Mouse (Mus musculus): ENCODE results near the gene Mcm10.

The Mcm10 gene

GRCm38 (mm10) chr2:5012491-5013324 is at the start of gene Mcm10:
TSS of gene Mcm10 (minus strand) at chr2:5012791.
- in situ Hi-C loops (cut with MboI, MseI), result loop anchor here in 1 of 2 experiments (25.0 kb wide), 1 partner anchor 1700 kb away; no protein-coding TSS in a partner anchor

- in situ Hi-C loops (cut with MboI, MseI), result no loop called here
Observed at GRCm38 (mm10) chr2:5061133-5061708, 48.6 kb upstream of the Mcm10 start.

GRCm38 (mm10) chr2:5059997-5060396 is 47.4 kb upstream of the Mcm10 start:
- in situ Hi-C loops (cut with MboI, MseI), result no loop called here

GRCm38 (mm10) chr2:5058436-5058835 is 45.8 kb upstream of the Mcm10 start:
- in situ Hi-C loops (cut with MboI, MseI), result no loop called here

- in situ Hi-C loops (cut with MboI, MseI), result no loop called here
Observed at GRCm38 (mm10) chr2:5050562-5050961, 38.0 kb upstream of the Mcm10 start.

DNA sequence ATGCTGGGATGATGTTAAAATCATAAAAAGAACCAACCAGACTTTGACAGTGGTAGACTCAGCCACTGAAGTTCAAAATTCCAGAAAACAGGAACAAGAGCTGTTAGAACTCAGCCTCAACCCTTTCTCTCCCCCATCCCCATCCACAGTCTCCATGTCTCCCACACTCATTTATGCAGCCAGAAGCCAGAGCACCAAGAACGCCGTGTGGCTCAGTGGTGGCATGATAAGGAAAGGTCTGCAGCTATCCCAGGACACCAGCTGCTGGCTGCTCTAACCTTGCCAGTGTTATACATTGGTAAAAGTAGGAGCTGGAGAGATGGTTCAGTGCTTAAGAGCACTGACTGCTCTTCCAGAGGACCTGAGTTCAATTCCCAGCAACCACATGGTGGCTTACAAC is 34.4 kb upstream of the Mcm10 start:
- in situ Hi-C loops (cut with MboI, MseI), result no loop called here

- in situ Hi-C loops (cut with MboI, MseI), result no loop called here
Observed at GRCm38 (mm10) chr2:5045269-5045965, 32.8 kb upstream of the Mcm10 start.

DNA sequence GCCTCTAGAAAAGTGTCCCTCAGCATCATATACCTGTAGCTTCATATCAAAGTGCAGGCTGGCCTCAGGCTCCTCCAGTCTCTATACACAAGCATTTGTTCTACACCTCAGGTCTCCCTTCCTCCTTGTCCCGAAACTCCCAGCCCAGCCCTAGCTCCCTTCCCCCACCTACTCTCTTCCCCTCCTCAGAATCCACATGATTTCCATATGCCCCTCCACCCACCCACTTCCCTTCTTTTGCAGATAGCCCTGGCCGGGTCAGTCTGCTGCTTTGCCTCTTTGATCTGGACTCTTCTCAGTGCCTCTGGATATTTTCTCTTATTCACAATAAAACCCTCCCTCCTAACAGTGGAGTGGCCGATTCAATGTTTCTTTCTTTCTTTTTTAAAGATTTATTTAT is 31.7 kb upstream of the Mcm10 start:
- in situ Hi-C loops (cut with MboI, MseI), result no loop called here

- in situ Hi-C loops (cut with MboI, MseI), result no loop called here
Observed at GRCm38 (mm10) chr2:5043476-5043761, 30.8 kb upstream of the Mcm10 start.

DNA sequence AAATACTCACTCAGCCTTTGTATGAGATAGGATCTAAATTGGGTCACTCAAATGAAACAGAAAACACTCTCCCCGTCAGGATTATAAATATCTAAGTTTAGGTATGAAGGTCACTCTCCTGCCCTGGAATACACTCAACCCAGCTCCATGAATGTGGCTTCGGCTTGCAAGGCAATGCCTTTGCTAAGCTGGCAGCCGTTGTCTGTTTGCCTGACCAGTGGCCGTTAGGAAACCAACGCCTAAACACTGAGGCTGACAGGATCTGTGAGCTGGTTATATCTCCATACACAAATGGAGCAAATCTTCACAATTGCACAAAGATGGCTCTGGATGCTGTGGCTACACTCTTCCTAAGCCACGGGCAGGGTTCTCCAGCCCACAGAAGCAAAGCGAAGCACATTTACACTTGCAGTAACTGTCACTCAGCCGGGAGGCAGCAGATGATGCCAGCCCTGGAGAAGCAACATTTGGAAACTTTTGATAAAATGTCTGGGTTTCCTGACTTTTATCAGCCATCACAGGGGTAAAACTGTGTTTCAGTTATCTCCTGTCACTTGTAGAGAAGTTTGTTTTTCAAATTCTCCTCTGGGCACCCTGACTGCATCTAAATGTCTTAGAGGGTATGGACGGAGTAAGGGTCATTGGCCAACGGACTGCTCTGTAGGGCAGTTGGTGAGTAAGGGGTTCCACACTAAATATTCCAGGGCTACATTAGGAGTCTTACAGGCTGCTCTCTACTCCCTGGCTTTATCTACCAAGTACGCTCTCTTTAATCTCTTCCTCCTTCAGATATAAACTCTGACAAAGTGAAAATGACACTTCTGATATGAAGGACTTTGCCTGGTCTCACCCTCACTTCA is 30.3 kb upstream of the Mcm10 start:
- in situ Hi-C loops (cut with MboI, MseI), result no loop called here

DNA sequence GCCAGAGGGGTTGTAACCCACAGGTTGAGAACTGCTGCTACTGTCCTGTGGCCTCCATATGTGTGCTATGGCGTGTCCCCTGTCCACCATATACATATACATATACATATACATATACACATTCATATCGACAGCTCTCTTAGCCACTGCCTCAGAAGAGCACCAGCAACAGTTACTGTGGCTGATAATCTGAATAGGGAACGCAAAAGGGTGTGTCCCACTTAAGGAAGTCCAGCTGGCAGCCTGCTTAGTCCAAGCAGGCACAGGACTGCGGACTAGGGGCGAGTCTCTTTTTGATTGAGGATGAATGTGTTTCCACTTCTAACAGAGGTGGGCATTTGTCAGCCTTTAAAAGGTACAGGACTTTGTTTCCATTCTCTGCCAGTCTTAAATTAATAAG is 29.3 kb upstream of the Mcm10 start:
- in situ Hi-C loops (cut with MboI, MseI), result no loop called here

DNA sequence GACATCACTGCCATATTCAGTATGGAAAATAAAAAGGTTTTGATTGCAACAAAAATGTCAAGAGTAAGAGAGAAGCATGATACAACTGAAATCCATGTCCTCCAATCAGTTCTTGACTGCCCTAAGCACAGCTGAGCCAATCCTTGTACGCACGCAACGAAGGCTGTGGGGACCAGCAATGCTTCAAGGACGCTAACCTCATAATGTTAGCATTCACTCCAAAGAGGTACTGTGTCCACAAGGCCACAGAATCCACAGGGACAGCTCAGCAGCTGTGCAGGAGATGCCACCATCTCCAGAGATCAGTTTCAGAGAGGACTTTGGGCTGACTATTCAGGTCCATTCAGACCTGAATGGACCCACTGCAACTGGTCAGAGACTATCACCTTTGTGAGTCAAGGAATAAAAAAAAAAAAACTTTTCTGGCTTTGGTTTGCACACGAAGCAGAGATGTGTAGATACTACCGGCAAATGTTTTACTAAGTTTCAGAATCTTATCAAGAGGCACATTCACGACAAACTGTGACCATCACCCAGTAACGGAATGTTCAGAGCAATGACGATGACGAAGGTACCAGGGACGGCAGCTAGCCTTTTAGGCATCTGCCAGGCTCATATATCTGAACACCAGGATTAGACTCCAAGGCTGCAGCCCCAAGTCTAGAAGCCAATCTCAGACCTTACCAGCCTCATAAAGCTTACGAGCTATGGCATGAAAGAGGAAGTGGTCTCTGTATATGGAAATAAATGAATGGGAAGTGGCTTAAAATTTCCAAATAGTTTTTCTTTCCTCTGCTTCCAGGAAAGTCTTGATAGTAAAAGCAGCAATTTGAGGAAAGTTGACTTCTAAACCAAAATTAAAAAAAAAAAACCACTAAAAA is 27.9 kb upstream of the Mcm10 start:
- in situ Hi-C loops (cut with MboI, MseI), result no loop called here

DNA sequence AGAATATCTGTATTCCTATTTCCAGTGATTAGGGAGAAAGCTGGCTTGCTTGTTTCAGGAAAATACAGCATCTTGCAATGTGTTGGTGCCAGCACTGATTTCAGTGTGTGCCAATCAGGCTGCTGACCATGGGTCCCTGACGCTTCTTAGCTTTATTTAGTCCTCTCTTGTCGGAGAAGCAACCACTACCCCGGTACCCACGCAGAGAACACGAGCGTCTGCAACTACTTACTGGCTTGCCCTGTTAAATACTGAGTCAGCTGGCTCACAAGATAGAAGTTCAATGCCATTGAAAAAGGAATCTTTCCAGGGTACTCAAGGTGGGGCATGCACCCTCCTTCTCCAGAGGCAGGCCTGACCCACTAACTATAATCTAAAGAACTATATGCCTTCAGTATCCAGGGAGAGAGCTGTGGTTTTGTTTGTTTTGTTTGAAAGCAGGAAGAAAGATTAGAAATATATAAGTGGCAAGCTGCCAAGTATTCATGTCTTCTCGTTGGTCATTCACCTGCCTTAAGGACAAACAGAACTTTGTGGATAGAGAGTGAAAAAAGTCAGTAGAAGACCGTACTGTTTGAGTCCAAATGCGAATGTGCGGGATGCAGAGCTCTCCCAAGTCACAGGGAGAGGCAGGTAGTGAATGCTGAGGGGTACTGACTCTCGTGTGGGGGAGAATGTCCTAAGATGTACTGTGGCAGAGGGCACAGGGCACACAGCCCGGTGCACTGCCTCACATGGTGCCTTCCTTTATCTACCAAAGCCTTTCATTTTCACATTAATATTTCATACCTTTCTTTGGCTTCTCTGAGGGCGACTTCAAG is 27.0 kb upstream of the Mcm10 start:
- in situ Hi-C loops (cut with MboI, MseI), result no loop called here

GRCm38 (mm10) chr2:5038320-5038719 is 25.7 kb upstream of the Mcm10 start:
- in situ Hi-C loops (cut with MboI, MseI), result no loop called here

- in situ Hi-C loops (cut with MboI, MseI), result no loop called here
Observed at GRCm38 (mm10) chr2:5037390-5037789, 24.8 kb upstream of the Mcm10 start.

GRCm38 (mm10) chr2:5036411-5037076 is 24.0 kb upstream of the Mcm10 start:
- in situ Hi-C loops (cut with MboI, MseI), result no loop called here

DNA sequence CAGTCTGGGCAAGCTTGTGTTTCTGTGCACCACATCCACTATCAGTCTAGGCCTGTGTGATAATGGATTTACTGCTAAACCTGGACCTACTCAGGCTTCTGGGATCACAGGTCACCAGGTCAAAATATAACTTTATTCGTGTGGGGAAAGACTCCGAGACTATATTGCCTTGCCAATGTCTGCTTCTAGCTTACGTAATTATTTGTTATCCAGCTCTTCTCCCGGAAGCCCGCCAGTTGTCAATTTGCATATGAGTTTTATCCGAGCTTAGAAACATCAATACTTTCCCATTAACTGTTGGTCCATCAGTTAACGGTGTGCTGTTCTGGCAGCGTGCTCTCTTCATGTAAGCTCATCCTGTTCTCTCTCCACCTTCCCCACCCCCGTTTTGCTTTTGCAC is 22.6 kb upstream of the Mcm10 start:
- in situ Hi-C loops (cut with MboI, MseI), result no loop called here

- in situ Hi-C loops (cut with MboI, MseI), result no loop called here
Observed at GRCm38 (mm10) chr2:5034801-5035200, 22.2 kb upstream of the Mcm10 start.
